Mouse (Mus musculus) layer of hippocampus, adult 9-11 months (tissue): ENCODE measurements at regions not wholly inside any gene's neighbourhood (a gene's known extent, or its start where the extent isn't known, plus 50 kb on each side); places are given as distances from the start of the nearest gene placed in this dataset.
A peak's percentile ranks its signal among the peaks of the same experiment; 100 is the strongest.

Experiments used
- DNase-seq: peaks from one replicate; pipeline ENCODE4 v3.0.0; 2022

- DNase-seq, result peak; percentile 67
These were observed 52.3 kb downstream of the Tnp1 start for GRCm38 (mm10) chr1:72963449-72963848.

- no peak for DNase-seq
These were observed 55.5 kb downstream of the Tnp1 start for GRCm38 (mm10) chr1:72960241-72960653.

DNA sequence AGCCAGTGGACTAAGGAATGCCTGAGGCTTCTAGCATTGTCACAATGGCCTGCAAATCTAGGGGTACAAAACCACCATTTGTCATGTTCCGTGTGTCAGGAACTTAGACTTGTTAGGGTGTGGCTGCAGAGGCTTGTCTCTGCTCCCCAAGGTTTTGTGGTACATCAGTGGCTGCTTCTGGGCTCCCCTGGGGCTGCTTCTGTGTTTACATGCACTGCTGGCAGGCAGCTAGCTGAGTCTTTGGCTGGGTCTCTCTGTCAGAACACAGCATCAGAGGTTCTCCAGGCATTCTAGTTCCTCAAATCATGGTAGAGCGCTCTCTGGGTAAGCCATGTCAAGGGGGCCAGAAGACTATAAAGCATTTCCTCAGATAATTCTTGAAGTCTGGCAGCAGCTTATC, 60.3 kb downstream of the Tnp1 start:
- no peak for DNase-seq

DNA sequence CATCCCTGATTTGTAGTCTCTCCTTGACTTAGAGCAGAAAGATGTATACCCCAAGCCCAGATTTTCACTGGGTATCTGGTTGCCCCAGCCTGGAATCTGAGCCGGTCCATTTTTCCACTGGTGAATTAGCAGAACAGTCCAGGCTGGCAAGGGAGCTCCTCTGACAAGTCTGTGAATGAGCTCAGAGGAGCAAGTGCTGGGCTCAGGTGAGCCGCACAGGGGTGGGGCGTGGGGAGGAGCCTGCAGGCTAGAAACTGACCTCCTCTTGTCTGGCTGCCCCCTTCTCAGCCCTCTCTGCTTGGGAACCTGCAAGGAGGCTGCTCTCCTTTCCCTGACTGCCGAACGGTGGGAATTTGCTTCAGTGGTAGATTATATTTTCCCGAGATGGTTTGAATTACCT, 62.8 kb downstream of the Tnp1 start:
- DNase-seq, result no peak

DNA sequence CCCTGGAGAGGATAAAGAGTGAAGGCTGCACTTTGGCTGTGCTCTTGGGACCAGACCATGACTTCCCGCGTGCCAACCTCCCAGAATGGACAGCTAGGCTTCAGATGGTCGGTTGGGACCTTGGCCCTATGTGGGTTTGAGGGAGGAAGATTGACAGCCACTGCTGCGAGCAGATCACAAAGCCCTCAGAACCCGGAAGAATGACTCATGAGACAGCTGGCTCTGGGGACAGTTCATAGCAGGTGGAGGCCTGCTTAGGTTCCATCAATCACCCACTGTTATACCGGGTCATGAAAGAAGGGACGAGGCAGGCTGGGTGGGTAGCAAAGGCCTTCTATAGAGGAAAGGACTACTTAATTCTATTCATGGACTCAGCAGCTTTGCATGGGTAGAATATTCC, 63.9 kb downstream of the Tnp1 start:
- no peak for DNase-seq

GRCm38 (mm10) chr1:72951365-72951764, 64.3 kb downstream of the Tnp1 start:
- DNase-seq, result no peak

DNA sequence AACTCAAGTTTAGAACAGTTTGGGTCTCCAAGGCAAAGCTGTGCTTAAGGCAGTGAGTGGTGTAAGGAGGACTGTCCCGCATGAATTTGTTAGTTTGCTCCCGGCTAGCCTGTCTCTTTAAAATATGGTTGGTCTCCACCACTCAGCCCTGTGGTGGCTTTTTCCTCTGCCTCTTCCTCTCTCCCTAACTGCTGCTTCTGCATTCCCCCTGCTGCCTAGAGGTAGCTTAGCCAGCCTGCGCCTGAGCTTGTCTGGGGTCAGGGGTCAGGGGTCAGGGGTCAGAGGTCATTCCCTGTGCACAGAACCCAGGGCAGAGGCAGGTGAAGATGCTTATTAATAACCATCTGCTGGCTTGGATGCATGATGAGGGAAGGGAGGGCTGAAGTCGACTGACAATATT, 69.5 kb downstream of the Tnp1 start:
- DNase-seq, result no peak

DNA sequence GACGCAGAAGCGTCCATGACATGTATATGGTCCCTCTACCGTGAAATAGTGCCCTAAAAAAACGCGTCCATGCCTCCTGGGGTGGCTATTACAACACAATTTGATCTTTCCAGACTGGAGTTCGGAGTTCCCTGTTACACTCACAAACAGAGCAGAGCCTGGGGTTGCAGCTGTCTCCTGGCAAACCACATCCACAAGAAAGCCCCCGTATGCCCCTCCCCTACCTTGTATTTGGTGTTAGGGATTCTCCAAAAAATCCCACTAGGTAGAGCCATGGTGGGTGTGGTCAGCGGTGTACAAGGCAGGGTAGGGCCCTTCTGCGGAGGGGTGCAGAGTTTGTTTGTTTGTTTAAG, 70.0 kb downstream of the Tnp1 start:
- DNase-seq, result no peak

DNA sequence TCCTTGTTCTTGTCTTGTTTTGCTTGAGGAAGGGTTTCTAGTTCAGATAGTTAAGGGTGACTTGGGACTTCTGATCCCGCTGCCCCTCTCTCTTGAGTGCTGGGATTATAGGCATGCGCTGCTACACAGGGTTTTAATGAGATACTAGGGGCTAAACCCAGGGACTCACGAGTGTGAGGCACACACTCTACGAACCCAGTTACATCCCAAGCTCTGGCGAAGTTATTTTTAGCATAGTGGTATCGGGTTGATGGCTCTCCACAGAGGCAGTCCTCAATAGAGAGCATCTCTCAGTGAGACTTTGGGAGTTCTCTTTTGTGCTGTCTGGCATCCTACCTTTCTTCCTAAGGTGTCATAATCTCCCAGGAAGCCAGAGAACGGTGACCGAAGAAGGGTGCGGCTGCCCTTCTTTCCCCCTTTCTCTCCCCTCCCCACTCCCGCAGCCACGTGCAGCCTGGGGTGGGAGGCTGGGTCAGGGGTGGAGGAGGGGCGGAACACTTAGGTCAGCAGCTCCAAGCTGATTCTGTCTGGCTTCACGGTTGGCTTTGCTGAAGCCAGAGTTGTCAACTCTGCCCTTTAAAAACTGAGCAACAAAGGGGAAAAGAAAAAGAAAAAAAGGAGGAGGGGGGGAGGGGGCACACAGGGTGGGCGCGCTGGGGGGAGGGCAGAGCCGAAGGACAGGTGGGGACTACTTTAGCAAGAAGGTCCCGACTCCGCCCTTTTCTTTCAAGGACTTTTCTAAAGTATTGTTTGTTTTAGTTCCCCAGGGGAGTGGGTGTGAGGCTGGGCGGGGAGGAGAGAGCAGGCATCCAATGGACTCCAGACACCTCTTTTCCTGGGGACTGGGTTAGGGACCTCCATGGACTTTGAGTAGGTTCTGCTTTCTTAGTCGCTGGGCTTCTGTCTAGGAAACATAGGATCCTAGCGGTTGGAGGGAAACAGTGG, 70.4 kb upstream of the Igfbp5 start:
- DNase-seq, result no peak

DNA sequence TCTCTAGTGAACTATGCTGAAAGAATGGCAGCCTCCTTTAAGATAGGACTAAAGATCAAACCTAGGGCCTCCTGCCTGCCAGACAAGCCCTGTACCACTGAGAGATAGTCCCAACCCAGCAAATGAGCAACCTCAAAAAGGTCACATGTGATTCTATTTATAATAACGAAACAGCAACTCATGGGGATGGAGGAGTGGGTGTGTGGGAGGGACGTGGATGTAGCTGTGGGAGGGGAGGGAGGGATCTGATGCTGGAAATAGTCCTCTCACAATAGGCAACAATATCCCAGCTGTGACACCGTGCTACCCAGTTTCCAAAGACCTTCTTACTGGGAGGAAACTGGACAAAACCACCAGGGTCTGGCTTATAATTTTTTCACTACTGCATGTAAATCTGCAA, 69.5 kb upstream of the Igfbp5 start:
- DNase-seq, result no peak

- DNase-seq, result no peak
These were observed 68.4 kb upstream of the Igfbp5 start for GRCm38 (mm10) chr1:72943082-72943481.

DNA sequence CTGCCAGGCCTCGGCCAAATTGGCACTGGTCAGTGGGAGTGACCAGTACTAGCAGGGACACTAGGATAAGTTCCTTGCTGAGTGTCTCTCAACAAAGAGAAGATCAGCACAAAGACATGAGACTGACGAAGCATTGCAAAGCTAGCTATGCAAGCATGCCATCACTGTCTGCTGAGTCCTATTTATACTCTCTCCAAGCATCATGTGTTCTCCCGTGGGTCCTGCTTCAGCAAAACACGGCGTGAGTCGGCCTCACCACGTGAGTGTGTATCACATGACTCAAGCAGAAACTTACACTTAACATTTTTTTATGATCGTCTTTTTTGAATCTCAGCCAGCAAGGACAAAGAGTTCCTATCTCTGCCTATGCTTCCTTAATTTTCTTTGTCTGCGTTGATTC, 67.7 kb upstream of the Igfbp5 start:
- no peak for DNase-seq

DNA sequence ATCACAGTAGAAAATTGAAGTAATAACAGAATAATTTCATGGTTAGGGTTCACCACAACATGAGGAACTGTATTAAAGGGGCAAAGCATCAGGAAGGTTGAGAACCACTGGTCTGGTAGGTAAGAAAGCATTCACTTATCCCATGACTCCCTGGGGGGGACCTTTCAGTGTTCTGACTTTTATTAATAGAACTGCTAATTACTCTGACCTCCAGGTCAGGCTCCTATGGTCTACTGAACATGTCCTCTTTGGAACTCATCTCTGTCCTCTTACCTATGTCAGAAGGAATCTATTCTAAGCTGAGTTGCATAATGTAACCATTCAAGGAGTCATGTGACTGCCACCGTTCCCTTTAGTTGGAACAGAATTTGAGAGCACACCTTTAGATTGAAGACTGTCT, 65.3 kb upstream of the Igfbp5 start:
- DNase-seq, result no peak

DNA sequence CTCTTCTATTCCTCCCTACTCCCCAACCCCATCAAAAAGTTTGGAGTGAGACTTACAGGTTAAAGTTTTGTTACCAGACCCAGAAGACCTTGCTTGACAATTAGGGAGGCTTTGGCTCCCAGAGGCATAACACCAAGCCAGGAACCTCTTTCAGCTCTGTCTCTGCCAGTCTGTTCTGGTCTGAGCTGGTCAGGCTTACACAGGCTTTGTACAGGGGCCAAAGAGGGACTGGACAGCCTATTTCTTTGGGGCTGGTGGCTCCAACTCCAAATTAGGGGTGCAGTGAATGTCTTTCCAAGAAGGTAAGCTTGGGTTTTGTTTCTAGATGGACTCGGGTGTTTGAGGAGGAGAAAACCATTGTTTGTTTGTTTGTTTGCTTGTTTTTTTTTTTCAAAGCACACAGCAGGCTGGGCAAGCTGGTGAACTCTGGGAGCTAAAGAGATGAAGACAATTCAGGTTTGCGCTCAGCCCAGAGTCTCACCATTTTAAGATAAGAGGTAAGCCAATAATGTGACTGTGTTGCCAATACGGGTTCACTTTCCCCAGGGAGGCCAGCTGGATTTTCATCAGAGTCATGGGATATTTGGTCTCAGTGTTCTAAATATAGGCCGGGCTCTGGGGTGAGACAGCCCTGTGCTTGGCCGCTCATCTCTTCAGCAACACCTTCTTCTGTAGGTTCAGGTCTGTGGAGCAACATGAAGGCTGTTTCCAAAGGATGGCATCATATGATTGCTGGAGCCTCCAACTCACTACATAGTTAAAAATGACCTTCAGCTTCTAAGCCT, 62.2 kb upstream of the Igfbp5 start:
- DNase-seq, result peak; percentile 12

DNA sequence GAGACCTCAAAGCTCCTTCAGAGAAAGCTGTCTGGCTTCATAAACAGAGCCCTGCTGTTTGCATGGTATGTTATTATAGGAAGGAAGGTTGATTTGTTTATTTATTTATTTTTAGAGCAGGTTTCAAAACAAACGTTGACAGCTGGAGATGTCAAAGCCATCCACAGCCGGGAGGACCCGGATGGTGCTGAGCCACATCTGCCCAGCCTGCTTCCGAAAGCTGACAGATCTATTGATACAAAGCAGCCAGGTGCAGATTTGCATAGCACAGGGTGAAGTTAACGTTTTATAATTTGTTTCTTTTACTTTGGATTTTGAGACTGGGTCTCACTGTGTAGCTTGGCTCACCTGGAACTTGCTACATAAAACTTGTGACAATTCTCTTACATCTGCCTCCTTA, 61.5 kb upstream of the Igfbp5 start:
- DNase-seq, result no peak

GRCm38 (mm10) chr1:72935084-72935483, 60.4 kb upstream of the Igfbp5 start:
- DNase-seq, result no peak

DNA sequence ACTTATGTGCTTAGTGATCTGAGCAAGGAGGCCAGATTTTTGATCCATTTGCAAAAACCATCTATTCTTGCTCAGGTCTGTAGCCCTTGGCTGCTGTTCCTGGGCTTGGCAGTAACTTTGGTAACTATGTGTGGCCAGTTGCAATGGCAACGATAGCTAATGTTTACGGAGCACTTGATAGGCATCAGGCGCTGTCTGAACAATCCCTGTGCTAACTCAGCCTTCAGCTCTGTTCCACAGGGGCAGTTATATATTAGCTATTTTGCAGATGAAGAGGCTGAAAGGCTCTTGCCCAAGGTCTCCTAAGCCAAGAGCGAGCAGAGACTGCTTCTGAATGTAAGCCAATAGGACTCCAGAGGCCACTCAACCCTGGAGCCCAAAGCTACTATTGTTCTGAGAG, 55.1 kb upstream of the Igfbp5 start:
- peak; percentile 39 for DNase-seq
